Mouse (Mus musculus) liver, embryonic 14.5 days (tissue): ENCODE measurements around the gene Dedd2.
A peak's percentile ranks its signal among the peaks of the same experiment; 100 is the strongest.

Source experiments
- CTCF ChIP-seq: IDR thresholded peaks from 2 replicates; pipeline ENCODE4 v1.5.1; 2016; ENCODE audit warnings: antibody characterized with exemption, low read depth, control low read depth
- EP300 ChIP-seq: IDR thresholded peaks from 2 replicates; pipeline ENCODE4 v1.6.1; 2016; ENCODE audit warnings: antibody characterized with exemption, low read depth

DNA sequence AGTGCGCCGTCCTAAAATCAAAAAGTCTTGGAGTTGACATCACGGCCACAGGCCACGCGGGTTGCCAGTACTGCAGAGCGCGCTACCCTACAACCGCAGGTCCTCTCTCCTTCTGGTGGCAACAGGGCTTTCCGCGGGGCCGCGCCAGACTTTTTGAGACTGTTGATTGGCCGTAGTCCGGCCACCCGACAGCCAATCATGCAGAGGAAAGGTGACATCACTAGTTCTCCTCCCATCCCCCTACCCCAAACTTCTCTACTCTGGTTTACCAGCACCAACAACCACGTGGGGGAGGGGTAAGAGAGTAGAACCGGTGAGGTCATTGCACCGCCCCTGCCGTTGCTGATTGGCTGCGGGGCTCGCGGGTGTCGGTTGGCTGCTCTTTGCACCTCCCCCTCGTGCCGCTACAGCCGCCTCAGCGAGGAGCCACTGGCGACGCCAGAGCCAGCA lies 46.9 kb upstream of the Dedd2 start, which contains the start of gene Cic:
- TF ChIP-seq CTCF = no peak
- peak; percentile 32; the same call in 1 of the 2 replicates for TF ChIP-seq EP300
